Mouse (Mus musculus) heart, postnatal 14 days (tissue): ENCODE data around the gene Shank2. TPM values are rescaled to one million over a fixed set of nuclear protein-coding genes. Genes with fewer than 3 reads are reported as not detected.

Experiments used
- DNase-seq, 2 experiments: peaks; one replicate each; pipeline ENCODE4 v3.0.0; 2021 to 2022
- intact Hi-C: fragments of 180-260 bp; cut with DNase I; formaldehyde crosslinking; loops from one replicate; pipeline ENCODE4 v1.15.1; 2025
- total RNA-seq, 2 experiments: library from RNA; stranded (reverse); gene quantifications; 2 replicates each; pipeline ENCODE4 v1.2.3; 2021

The Shank2 gene
- total RNA-seq, 2 experiments from 2014 or later, result 0.44 to 0.65 TPM

- intact Hi-C loops, result no loop called here
- no peak for DNase-seq
These were observed 92.4 kb downstream of the Shank2 start for GRCm38 (mm10) chr7:144094132-144094531.

GRCm38 (mm10) chr7:144097314-144097713 lies 95.6 kb downstream of the Shank2 start:
- DNase-seq, result peak; percentile 10 to 38
- intact Hi-C loops, result loop anchor here (5.0 kb wide), 2 partner anchors 110 to 330 kb away; no protein-coding TSS in a partner anchor

- intact Hi-C loops, result no loop called here
- DNase-seq, result no peak
These were observed 100.7 kb downstream of the Shank2 start for GRCm38 (mm10) chr7:144102222-144102980.

- DNase-seq, result no peak
- intact Hi-C loops, result no loop called here
These were observed 104.2 kb downstream of the Shank2 start for GRCm38 (mm10) chr7:144105952-144106351.

GRCm38 (mm10) chr7:144106352-144107011 lies 104.8 kb downstream of the Shank2 start:
- DNase-seq, result no peak
- intact Hi-C loops, result no loop called here

GRCm38 (mm10) chr7:144108141-144108540 lies 106.4 kb downstream of the Shank2 start:
- no peak for DNase-seq
- intact Hi-C loops, result no loop called here

GRCm38 (mm10) chr7:144111026-144111604 lies 109.4 kb downstream of the Shank2 start:
- intact Hi-C loops, result no loop called here

GRCm38 (mm10) chr7:144111981-144112380 lies 110.3 kb downstream of the Shank2 start:
- no peak for DNase-seq
- intact Hi-C loops, result no loop called here

More at GRCm38 (mm10) chr7:144111026-144111604, 109.4 kb downstream of the Shank2 start:
- DNase-seq, result no peak

GRCm38 (mm10) chr7:144114230-144114629 lies 112.5 kb downstream of the Shank2 start:
- intact Hi-C loops, result no loop called here
- DNase-seq, result no peak

- intact Hi-C loops, result no loop called here
- DNase-seq, result no peak
These were observed 117.8 kb downstream of the Shank2 start for GRCm38 (mm10) chr7:144119562-144119961.

GRCm38 (mm10) chr7:144132699-144133387 lies 131.1 kb downstream of the Shank2 start:
- DNase-seq, result no peak
- intact Hi-C loops, result no loop called here

- intact Hi-C loops, result no loop called here
- DNase-seq, result no peak
These were observed 131.8 kb downstream of the Shank2 start for GRCm38 (mm10) chr7:144133388-144133998.

- DNase-seq, result no peak
- intact Hi-C loops, result no loop called here
These were observed 133.0 kb downstream of the Shank2 start for GRCm38 (mm10) chr7:144134699-144135098.

GRCm38 (mm10) chr7:144137827-144138226 lies 136.1 kb downstream of the Shank2 start:
- no peak for DNase-seq
- intact Hi-C loops, result no loop called here

GRCm38 (mm10) chr7:144138476-144138875 lies 136.7 kb downstream of the Shank2 start:
- no peak for DNase-seq
- intact Hi-C loops, result no loop called here

GRCm38 (mm10) chr7:144139691-144140090 lies 138.0 kb downstream of the Shank2 start:
- no peak for DNase-seq
- intact Hi-C loops, result no loop called here

GRCm38 (mm10) chr7:144140470-144140869 lies 138.7 kb downstream of the Shank2 start:
- DNase-seq, result no peak
- intact Hi-C loops, result no loop called here

- intact Hi-C loops, result no loop called here
- no peak for DNase-seq
These were observed 140.3 kb downstream of the Shank2 start for GRCm38 (mm10) chr7:144142036-144142435.

GRCm38 (mm10) chr7:144143941-144144340 lies 142.2 kb downstream of the Shank2 start:
- no peak for DNase-seq
- intact Hi-C loops, result no loop called here

- intact Hi-C loops, result no loop called here
- no peak for DNase-seq
These were observed 146.4 kb downstream of the Shank2 start for GRCm38 (mm10) chr7:144148111-144148510.
